Mouse (Mus musculus): Measurements from ENCODE around the gene Babam2.

DNA sequence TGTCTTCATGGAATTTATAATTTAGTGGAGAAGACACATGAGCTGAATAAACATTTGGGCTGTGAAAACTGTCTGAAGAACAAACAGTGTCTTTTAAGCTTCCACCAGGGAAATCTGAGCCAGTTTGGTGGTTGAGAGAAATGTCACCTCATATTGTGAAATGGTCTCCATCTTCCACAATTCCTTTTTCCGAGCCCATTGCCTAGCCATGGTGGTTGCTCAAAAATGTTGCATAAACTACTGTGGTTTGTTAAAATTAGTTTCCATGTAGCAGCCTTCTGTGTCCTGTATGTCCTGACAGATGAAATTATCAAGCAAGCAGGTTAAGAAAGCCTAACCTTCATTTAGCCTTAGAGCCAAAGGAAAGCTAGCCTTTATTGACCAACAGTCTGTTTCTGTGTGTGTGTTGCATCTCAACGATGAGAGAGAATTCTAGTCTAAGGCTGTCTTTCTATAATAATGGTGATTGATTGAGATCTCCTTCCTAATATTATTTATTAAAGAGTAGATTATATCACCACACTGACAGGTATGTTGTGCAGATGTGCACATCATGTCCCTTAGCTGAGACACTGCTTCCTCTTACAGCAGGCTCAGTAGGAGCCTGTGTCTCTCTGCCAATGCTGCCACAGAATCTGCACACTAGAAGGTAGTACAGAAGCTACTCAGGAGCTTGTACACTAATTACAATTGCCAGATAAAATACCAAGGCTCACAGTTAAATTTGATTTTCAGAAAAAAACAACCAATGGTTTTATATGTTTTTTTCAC is 46.8 kb upstream of the Babam2 start:
- TF ChIP-seq POLR2A (IDR thresholded peaks at IDR 0.05; ENCODE audit: insufficient read length, low read depth) (no peak), MAX (IDR thresholded peaks at IDR 0.05; ENCODE audit: low read depth) (no peak), REST (IDR thresholded peaks at IDR 0.05; ENCODE audit: insufficient read depth, insufficient read length) (no peak)
